Mouse (Mus musculus) hindbrain, embryonic 14.5 days (tissue): ENCODE data around the gene Unc119. TPM values are rescaled to one million over a fixed set of nuclear protein-coding genes. Genes with fewer than 3 reads are reported as not detected.

ENCODE experiments used
- ATAC-seq: fragments of 200-750 bp; cut with Nextera tagmentation; 2 replicates; pipeline ENCODE4 v1.8.0; 2017; ENCODE audit warnings: moderate number of reproducible peaks, mild to moderate bottlenecking, moderate TSS enrichment, moderate library complexity; ENCODE audit not compliant: low FRiP score
- DNase-seq: peaks from one replicate; pipeline ENCODE4 v3.0.0-alpha.2; 2015; ENCODE audit warnings: low spot score
- H3K27ac ChIP-seq: fragments of 300-500 bp; sonication (generic); 2 replicates; pipeline ENCODE4 v1.5.1; 2014; ENCODE audit warnings: mild to moderate bottlenecking, moderate library complexity
- H3K27me3 ChIP-seq: fragments of 300-500 bp; sonication (generic); 2 replicates; pipeline ENCODE4 v1.6.1; 2014; ENCODE audit warnings: mild to moderate bottlenecking, low read length, mixed read lengths; ENCODE audit not compliant: control insufficient read depth, insufficient read depth
- H3K36me3 ChIP-seq: fragments of 300-500 bp; sonication (generic); replicated peaks from 2 replicates; pipeline ENCODE4 v1.6.1; 2014; ENCODE audit not compliant: control insufficient read depth, insufficient read depth
- H3K4me1 ChIP-seq: fragments of 300-500 bp; sonication (generic); replicated peaks from 2 replicates; pipeline ENCODE4 v1.6.1; 2014; ENCODE audit warnings: antibody characterized with exemption, low read length, mixed read lengths; ENCODE audit not compliant: control insufficient read depth, insufficient read depth
- H3K4me2 ChIP-seq: fragments of 300-500 bp; sonication (generic); replicated peaks from 2 replicates; pipeline ENCODE4 v1.6.1; 2014; ENCODE audit warnings: mild to moderate bottlenecking, moderate library complexity
- H3K4me3 ChIP-seq: fragments of 300-500 bp; sonication (generic); replicated peaks from 2 replicates; pipeline ENCODE4 v1.5.1; 2014; ENCODE audit warnings: mild to moderate bottlenecking, low read length
- H3K9ac ChIP-seq: fragments of 300-500 bp; sonication (generic); 2 replicates; pipeline ENCODE4 v1.6.1; 2014
- H3K9me3 ChIP-seq: fragments of 300-500 bp; sonication (generic); 2 replicates; pipeline ENCODE4 v1.6.1; 2016; ENCODE audit warnings: low read length; ENCODE audit not compliant: control insufficient read depth
- WGBS: fragments of 180-500 bp; shearing (Covaris S2); extraction: QIAGEN DNeasy Blood & Tissue Kit; methylation state at CpG from one replicate; pipeline ENCODE4 v1.1.7; 2014; 5-methylcytosine and 5-hydroxymethylcytosine counted together
- polyA plus RNA-seq: library from polyadenylated mRNA; unstranded; fragments of >200 nt; fragmentation: Nextera tagmentation; extraction: Ambion mirVana; gene quantifications from 2 replicates; pipeline ENCODE4 v1.2.1, GENCODE M21; 2014

Gene Unc119
- polyA plus RNA-seq, 1 experiment from 2014 or later = 82.6 TPM

- Histone ChIP-seq H3K4me1 (peaks cover 28% of the 10 kb centered on the region), H3K27me3 (no peaks in the 10 kb centered on the region), H3K36me3 (peaks cover 13% of the 10 kb centered on the region), H3K9ac (no peak overlapping the region), H3K4me3 (no peak overlapping the region), H3K4me2 (no peak overlapping the region), H3K9me3 (no peaks in the 10 kb centered on the region), H3K27ac (no peak overlapping the region)
- ATAC-seq (no peak), DNase-seq (no peak)
- WGBS = 42% methylated on average over 7 of the region's 7 CpGs
Observed at GRCm38 (mm10) chr11:78348474-78348873, 5.2 kb downstream of the Unc119 start.

- H3K4me3 ChIP-seq = no peak overlapping the region
- H3K9me3 ChIP-seq = no peaks in the 10 kb centered on the region
- H3K9ac ChIP-seq = no peak overlapping the region
- WGBS = 87% methylated on average over 4 of the region's 4 CpGs
- peaks cover 13% of the 10 kb centered on the region for H3K36me3 ChIP-seq
- H3K27me3 ChIP-seq = no peaks in the 10 kb centered on the region
- H3K4me1 ChIP-seq = peaks cover 25% of the 10 kb centered on the region
- no peak overlapping the region for H3K27ac ChIP-seq
- DNase-seq (no peak), ATAC-seq (no peak)
- H3K4me2 ChIP-seq = no peak overlapping the region
Observed at GRCm38 (mm10) chr11:78349441-78350358, 6.4 kb downstream of the Unc119 start.

DNA sequence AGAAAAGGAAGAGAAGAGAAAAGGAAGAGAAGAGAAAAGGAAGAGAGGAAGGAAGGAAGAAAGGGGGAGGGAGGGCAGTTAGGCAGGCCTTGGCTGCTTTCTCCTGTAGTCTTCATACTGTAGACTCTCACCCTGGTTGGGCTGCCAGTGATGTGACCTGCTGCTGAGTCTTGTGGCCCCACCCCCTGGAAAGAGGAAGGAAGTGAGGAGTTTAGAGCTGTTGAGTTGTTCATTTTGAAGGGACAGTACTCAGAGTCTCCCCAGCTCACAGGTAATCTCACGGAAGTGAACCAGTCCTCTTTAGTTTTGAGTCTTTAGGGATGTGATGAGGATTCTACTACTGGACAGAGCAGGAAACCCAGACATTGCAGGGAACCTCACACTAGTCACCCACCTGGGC, 9.8 kb downstream of the Unc119 start:
- WGBS = 100% methylated on average over 1 of the region's 1 CpGs
- Histone ChIP-seq H3K4me2 (no peak overlapping the region), H3K4me1 (no peaks in the 10 kb centered on the region), H3K9ac (no peak overlapping the region), H3K27me3 (no peaks in the 10 kb centered on the region), H3K9me3 (no peaks in the 10 kb centered on the region), H3K4me3 (no peak overlapping the region), H3K36me3 (peaks cover 11% of the 10 kb centered on the region), H3K27ac (no peak overlapping the region)
- ATAC-seq = no peak
- DNase-seq = no peak

DNA sequence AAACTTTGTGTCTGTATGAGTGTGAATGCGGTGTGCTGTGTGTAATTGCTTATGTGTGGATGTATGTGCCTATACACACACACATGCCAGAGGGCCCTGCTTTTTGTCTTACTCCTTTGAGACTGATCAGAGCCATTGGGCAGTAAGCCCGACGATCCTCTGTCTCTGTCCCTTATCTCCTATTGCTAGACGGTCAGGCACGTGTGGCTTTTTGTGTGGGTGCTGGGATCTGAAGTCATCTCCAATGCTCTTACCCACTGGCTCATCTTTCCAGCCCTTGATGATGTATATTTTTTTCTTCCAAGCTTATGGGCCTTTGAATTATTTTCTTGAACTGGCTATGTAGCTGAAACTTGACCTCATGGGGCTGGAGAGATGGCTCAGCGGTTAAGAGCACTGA, 11.6 kb downstream of the Unc119 start:
- Histone ChIP-seq H3K4me2 (no peak overlapping the region), H3K27ac (no peak overlapping the region), H3K9ac (no peak overlapping the region), H3K4me1 (no peaks in the 10 kb centered on the region), H3K36me3 (no peaks in the 10 kb centered on the region), H3K9me3 (no peaks in the 10 kb centered on the region), H3K27me3 (no peaks in the 10 kb centered on the region), H3K4me3 (no peak overlapping the region)
- DNase-seq = no peak
- 88% methylated on average over 6 of the region's 6 CpGs for WGBS
- ATAC-seq = no peak

DNA sequence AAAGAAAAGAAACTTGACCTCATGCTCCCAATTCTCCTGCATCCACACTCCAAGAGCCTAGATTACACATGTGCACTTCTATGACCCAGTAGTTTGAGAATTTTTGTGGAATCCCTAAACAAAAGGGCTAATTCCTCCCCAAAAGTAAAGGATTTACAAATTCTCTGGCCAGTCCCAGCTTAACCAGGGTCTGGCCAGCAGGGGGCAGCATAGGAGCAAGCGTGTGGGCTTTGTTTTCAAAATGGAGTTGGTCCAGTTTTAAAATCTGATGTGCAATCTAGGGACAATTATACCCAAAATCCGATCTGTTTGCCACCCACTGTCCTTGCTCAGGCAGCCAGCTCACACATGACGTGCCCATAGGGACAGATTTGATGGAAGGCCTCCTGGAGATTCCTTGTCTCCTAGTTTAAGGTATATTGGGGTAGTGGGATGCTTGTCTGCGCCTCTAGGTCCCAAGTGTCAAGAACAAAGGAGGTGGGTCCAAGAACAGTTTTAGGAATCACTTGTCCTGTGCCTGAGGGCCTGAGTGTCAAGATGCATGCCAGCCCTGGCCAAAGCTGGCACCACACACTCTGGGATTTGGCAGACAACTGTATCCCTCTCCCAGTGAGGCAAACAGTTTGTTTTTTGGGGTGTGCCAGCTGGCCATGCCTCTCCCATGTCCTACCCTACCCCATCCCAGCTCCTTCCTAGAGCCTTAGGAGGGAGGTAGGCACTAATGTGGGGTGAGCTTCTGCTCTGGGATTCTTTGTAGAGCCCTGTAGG, 12.4 kb downstream of the Unc119 start:
- Histone ChIP-seq H3K27me3 (no peaks in the 10 kb centered on the region), H3K4me1 (no peaks in the 10 kb centered on the region), H3K27ac (no peak overlapping the region), H3K9me3 (no peaks in the 10 kb centered on the region), H3K4me3 (no peak overlapping the region), H3K36me3 (no peaks in the 10 kb centered on the region), H3K4me2 (no peak overlapping the region), H3K9ac (no peak overlapping the region)
- ATAC-seq (no peak; the same call in 1 of the 2 replicates), DNase-seq (peak; percentile 79)
- 29% methylated on average over 4 of the region's 4 CpGs for WGBS

GRCm38 (mm10) chr11:78358330-78359007, 15.2 kb downstream of the Unc119 start:
- no peaks in the 10 kb centered on the region for H3K27me3 ChIP-seq
- no peak overlapping the region for H3K4me3 ChIP-seq
- no peak overlapping the region for H3K27ac ChIP-seq
- no peaks in the 10 kb centered on the region for H3K4me1 ChIP-seq
- no peak for DNase-seq
- H3K9me3 ChIP-seq = no peaks in the 10 kb centered on the region
- H3K36me3 ChIP-seq = no peaks in the 10 kb centered on the region
- no peak overlapping the region for H3K9ac ChIP-seq
- WGBS = 11% methylated on average over 22 of the region's 22 CpGs
- no peak overlapping the region for H3K4me2 ChIP-seq
- ATAC-seq = no peak

GRCm38 (mm10) chr11:78360125-78360788, 17.0 kb downstream of the Unc119 start:
- DNase-seq (peak; percentile 79), ATAC-seq (peak; percentile 69; the same call in 1 of the 2 replicates)
- no peaks in the 10 kb centered on the region for H3K36me3 ChIP-seq
- H3K27ac ChIP-seq = no peak overlapping the region
- H3K27me3 ChIP-seq = no peaks in the 10 kb centered on the region
- H3K4me3 ChIP-seq = peak overlapping the region; percentile 22
- no peaks in the 10 kb centered on the region for H3K4me1 ChIP-seq
- WGBS = 14% methylated on average over 13 of the region's 13 CpGs
- H3K9me3 ChIP-seq = no peaks in the 10 kb centered on the region
- 0 out of 2 replicates have a peak overlapping the region, but pooled peaks have one; percentile 20 for H3K9ac ChIP-seq
- peak overlapping the region; percentile 49 for H3K4me2 ChIP-seq

DNA sequence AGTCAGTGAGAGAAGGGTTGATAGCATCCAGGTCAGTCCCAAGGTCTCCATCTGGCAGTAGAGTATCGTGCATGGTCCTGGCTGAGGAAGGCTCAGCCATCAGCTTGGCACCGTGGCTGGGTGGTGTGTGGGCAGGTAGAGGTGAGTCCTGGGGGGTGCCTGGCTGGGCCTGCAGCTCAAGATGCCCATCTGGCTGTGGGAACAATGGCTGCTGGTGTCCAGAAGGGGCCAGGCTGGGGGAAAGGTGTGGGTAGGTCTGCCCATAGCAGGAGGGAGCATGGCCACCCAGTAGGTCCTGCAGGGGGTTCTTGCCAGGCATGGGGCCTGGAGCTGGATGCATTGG, 17.5 kb downstream of the Unc119 start:
- Histone ChIP-seq H3K36me3 (no peaks in the 10 kb centered on the region), H3K4me2 (no peak overlapping the region), H3K4me3 (no peak overlapping the region), H3K27me3 (no peaks in the 10 kb centered on the region), H3K4me1 (no peaks in the 10 kb centered on the region), H3K9me3 (no peaks in the 10 kb centered on the region), H3K27ac (no peak overlapping the region), H3K9ac (0 out of 2 replicates have a peak overlapping the region, but pooled peaks have one; percentile 20)
- WGBS = 57% methylated on average over 2 of the region's 2 CpGs
- DNase-seq (no peak), ATAC-seq (no peak; the same call in 1 of the 2 replicates)
